Mouse (Mus musculus) forebrain, embryonic 14.5 days (tissue): ENCODE measurements around the gene Sypl. TPM values are rescaled to one million over a fixed set of nuclear protein-coding genes. Genes with fewer than 3 reads are reported as not detected.
A peak's percentile ranks its signal among the peaks of the same experiment; 100 is the strongest.

Experiments used
- ATAC-seq: fragments of 200-750 bp; cut with Nextera tagmentation; 2 replicates; pipeline ENCODE4 v1.8.0; 2017; ENCODE audit warnings: mild to moderate bottlenecking, moderate library complexity
- DNase-seq: peaks from one replicate; pipeline ENCODE4 v3.0.0-alpha.2; 2015; ENCODE audit warnings: low spot score
- H3K27ac ChIP-seq: fragments of 300-500 bp; sonication (generic); 2 replicates; pipeline ENCODE4 v1.5.1; 2014; ENCODE audit warnings: low read depth, mild to moderate bottlenecking, control low read depth, low read length, moderate library complexity
- H3K27me3 ChIP-seq: fragments of 300-500 bp; sonication (generic); replicated peaks from 2 replicates; pipeline ENCODE4 v1.6.1; 2014; ENCODE audit warnings: low read length, control low read depth, mixed read lengths; ENCODE audit not compliant: control insufficient read depth, insufficient read depth
- H3K36me3 ChIP-seq: fragments of 300-500 bp; sonication (generic); 2 replicates; pipeline ENCODE4 v1.6.1; 2014; ENCODE audit warnings: low read length, control low read depth; ENCODE audit not compliant: control insufficient read depth, insufficient read depth
- H3K4me1 ChIP-seq: fragments of 300-500 bp; sonication (generic); 2 replicates; pipeline ENCODE4 v1.6.1; 2014; ENCODE audit warnings: antibody characterized with exemption, low read length, control low read depth; ENCODE audit not compliant: control insufficient read depth, insufficient read depth
- H3K4me2 ChIP-seq: fragments of 300-500 bp; sonication (generic); 2 replicates; pipeline ENCODE4 v1.6.1; 2014; ENCODE audit warnings: mild to moderate bottlenecking, control low read depth, low read length
- H3K4me3 ChIP-seq: fragments of 300-500 bp; sonication (generic); 2 replicates; pipeline ENCODE4 v1.5.1; 2014; ENCODE audit warnings: low read depth, low read length, control low read depth
- H3K9ac ChIP-seq: fragments of 300-500 bp; sonication (generic); 2 replicates; pipeline ENCODE4 v1.6.1; 2014; ENCODE audit warnings: mild to moderate bottlenecking, low read length, control low read depth, moderate library complexity
- H3K9me3 ChIP-seq: fragments of 300-500 bp; sonication (generic); replicated peaks from 2 replicates; pipeline ENCODE4 v1.6.1; 2016; ENCODE audit warnings: low read length, control low read depth, mixed read lengths; ENCODE audit not compliant: control insufficient read depth
- WGBS: fragments of 180-500 bp; shearing (Covaris S2); extraction: QIAGEN DNeasy Blood & Tissue Kit; methylation state at CpG from one replicate; pipeline ENCODE4 v1.1.7; 2014; 5-methylcytosine and 5-hydroxymethylcytosine counted together
- polyA plus RNA-seq: library from polyadenylated mRNA; unstranded; fragments of >200 nt; fragmentation: Nextera tagmentation; extraction: Ambion mirVana; gene quantifications from 2 replicates; pipeline ENCODE4 v1.2.1, GENCODE M21; 2014

The Sypl gene
- polyA plus RNA-seq, 1 experiment from 2014 or later, result 41.7 TPM

DNA sequence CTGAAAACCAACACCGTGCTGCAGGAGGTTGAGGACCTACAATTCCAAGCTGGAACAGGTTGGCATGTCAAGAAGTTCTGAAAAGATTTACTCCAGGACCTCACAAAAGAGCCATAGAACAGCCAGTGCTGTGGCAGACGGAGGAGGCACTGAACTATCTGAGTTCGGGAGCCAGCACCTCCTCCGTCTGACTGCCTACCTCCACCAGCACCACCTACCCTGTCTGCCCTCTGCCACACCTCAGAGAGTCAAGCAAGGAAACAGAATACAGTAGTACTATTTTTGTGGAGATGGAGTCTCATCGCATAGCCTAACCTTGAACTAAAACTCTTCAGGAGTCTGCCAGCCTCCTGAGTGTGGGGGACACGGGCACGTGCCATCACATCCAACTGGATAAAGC is 23.1 kb upstream of the Sypl start:
- Histone ChIP-seq H3K9ac (no peak overlapping the region), H3K4me1 (peaks cover 12% of the 10 kb centered on the region), H3K27me3 (no peaks in the 10 kb centered on the region), H3K9me3 (no peaks in the 10 kb centered on the region), H3K36me3 (no peaks in the 10 kb centered on the region), H3K27ac (no peak overlapping the region), H3K4me3 (no peak overlapping the region), H3K4me2 (no peak overlapping the region)
- 80% methylated on average over 7 of the region's 7 CpGs for WGBS
- no peak for DNase-seq
- no peak for ATAC-seq

DNA sequence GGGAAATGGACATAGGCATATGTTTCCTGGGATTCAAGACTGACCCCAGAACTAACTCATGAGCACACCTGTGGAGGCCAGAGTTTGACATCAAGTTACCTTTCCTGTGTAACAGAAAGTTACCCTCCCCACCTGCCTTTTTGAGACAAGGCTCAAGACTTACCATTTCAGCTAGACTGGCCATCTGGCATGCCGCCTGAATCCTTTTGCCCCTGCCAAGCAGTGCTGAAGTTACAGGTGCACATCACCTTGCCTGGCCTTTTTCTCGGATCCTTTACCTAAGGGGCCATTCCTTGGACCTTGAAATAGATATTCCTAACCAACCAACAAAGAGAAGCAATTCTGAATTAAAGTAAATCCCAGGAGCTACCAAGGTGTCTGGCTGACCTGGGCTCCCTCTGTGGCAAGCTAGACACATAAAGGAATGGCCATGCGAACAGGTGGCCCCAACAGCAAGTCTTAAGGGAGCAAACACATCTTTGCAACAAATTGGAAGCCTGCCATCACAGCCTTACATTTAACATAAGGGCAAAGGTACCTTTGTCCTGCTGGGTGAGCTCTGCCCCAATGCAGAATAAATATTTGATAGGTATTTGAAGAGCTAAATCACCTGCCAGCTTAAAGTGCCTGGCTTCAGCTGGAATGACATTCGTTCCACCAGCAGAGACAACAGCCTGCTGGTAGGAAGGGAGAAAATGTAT is 17.3 kb upstream of the Sypl start:
- 72% methylated on average over 4 of the region's 4 CpGs for WGBS
- Histone ChIP-seq H3K27ac (no peak overlapping the region), H3K9me3 (no peaks in the 10 kb centered on the region)

DNA sequence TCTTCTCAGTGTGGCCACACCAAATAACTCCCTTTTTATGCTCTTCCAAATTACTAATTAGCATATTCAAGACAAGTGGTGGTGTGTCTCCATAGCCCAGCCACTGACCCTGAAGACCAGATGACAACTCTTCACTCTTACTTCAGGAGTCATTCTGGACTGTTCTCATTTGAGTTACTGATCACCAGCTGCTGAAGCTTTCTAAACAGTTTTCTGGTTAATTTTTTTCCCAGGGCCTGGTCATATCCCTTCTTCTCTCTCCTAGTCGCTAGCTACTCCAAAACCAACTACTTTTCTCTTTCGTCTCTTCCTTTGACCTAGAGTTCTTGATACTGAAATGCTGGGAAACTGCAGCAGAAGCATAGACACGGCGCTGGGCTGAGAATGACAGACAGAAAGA is 12.6 kb upstream of the Sypl start:
- Histone ChIP-seq H3K4me2 (no peak overlapping the region), H3K9me3 (no peaks in the 10 kb centered on the region), H3K36me3 (no peaks in the 10 kb centered on the region), H3K4me1 (no peaks in the 10 kb centered on the region), H3K27me3 (no peaks in the 10 kb centered on the region), H3K27ac (no peak overlapping the region), H3K9ac (no peak overlapping the region), H3K4me3 (no peak overlapping the region)
- DNase-seq (no peak), ATAC-seq (no peak)
- WGBS, result 90% methylated on average over 4 of the region's 4 CpGs

More for the DNA sequence above, 17.3 kb upstream of the Sypl start:
- DNase-seq, result no peak
- no peaks in the 10 kb centered on the region for H3K4me1 ChIP-seq
- H3K9ac ChIP-seq, result no peak overlapping the region
- no peaks in the 10 kb centered on the region for H3K27me3 ChIP-seq
- H3K36me3 ChIP-seq, result no peaks in the 10 kb centered on the region
- H3K4me3 ChIP-seq, result no peak overlapping the region
- H3K4me2 ChIP-seq, result no peak overlapping the region
- ATAC-seq, result no peak

DNA sequence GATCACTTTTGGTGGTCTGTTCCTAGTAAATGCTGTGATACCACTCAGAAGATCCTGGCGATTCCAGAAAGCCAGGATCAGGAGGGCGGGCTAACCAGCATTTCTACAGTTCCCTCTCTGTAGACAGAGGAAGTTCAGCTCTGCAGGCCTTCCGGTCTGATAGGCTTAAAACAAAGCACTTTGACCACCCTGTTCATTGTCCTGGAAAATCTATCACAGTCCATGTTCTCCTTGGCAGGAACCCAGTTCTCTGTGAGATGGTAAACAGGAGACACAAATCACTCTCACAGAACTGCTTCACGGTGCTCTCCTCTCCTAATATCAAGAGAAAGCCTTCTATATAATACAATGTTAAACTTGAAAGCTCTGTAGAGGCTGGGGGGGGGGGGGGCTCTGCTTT is 10.3 kb upstream of the Sypl start:
- H3K9ac ChIP-seq, result no peak overlapping the region

DNA sequence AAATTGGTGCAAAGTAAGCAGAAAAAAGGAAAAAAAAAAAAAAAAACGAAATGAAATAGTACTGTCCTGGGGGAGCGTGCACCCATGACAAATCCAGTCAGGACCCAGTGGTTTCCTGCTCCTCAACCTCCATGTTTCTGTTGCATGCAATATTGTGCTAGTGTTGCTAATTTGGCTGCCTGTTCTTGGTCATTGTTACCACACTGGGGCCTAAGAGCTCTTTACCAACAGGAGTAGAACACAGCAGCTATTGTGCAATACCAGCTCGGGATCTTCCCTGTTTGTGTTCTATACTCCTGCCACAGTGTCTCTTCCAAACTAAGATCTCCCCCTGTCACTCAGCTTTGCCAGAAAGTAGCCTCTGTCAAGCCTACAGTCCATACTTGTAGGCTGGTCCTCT is 9.7 kb upstream of the Sypl start:
- no peak overlapping the region for H3K4me3 ChIP-seq
- ATAC-seq (no peak), DNase-seq (no peak)
- no peaks in the 10 kb centered on the region for H3K9me3 ChIP-seq
- 67% methylated on average over 3 of the region's 3 CpGs for WGBS
- no peak overlapping the region for H3K27ac ChIP-seq
- no peak overlapping the region for H3K4me2 ChIP-seq
- H3K4me1 ChIP-seq, result no peaks in the 10 kb centered on the region
- H3K27me3 ChIP-seq, result no peaks in the 10 kb centered on the region
- H3K9ac ChIP-seq, result no peak overlapping the region
- H3K36me3 ChIP-seq, result no peaks in the 10 kb centered on the region

More for the DNA sequence above, 10.3 kb upstream of the Sypl start:
- Histone ChIP-seq H3K4me3 (no peak overlapping the region), H3K27ac (no peak overlapping the region), H3K4me1 (no peaks in the 10 kb centered on the region), H3K4me2 (no peak overlapping the region), H3K27me3 (no peaks in the 10 kb centered on the region), H3K9me3 (no peaks in the 10 kb centered on the region), H3K36me3 (no peaks in the 10 kb centered on the region)
- no peak for ATAC-seq
- DNase-seq, result no peak
- 52% methylated on average over 4 of the region's 4 CpGs for WGBS

DNA sequence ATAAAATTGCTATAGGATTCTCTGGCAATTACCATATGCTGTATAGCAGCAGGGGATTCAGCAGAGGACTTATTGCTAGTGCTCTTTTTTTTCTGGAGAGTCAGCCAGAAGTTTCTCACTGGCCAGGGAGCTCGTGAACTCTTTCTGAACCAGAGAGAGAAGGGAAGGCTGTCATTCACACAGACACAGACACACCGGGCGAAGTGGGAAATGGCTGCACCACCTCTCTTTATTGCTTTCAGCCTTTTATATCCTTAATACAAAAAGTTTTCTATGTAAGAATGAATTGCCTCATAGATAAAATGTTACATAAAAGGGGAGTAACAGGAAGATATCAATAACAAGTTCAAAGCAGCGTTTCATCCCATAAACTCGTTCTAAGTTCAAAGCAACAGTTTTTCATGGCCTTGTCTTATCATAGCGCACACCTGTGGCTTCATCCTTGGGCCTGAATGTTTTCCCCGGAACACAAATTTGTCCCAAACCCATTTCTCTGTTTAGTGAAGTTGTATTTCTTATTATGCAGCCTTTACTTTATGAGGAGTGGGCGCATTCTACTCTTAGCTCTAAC is 8.7 kb upstream of the Sypl start:
- Histone ChIP-seq H3K9me3 (no peaks in the 10 kb centered on the region), H3K36me3 (no peaks in the 10 kb centered on the region), H3K27ac (no peak overlapping the region), H3K9ac (no peak overlapping the region), H3K27me3 (no peaks in the 10 kb centered on the region), H3K4me2 (no peak overlapping the region), H3K4me3 (no peak overlapping the region), H3K4me1 (no peaks in the 10 kb centered on the region)
- ATAC-seq (no peak), DNase-seq (no peak)
- 79% methylated on average over 8 of the region's 8 CpGs for WGBS

DNA sequence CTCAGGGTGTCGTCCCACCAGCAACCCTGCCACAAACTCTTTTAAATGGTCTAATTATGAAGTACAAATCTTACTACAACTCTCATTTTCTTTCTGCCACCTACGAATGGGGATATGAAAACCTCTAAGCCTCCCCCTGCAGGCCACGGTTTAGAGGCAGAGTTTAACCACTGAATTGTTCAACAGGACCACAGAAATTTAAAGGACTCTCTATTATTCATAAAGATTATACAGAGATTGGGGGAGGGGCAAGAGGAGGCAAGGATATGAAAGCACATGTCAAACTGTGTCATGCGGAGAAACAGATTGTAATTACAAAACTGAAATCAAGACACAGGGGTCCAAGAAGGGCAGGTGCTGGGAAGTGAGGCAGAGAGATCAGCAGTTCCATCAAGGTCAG is 7.3 kb upstream of the Sypl start:
- 74% methylated on average over 4 of the region's 4 CpGs for WGBS
- Histone ChIP-seq H3K36me3 (no peaks in the 10 kb centered on the region), H3K4me3 (no peak overlapping the region)

DNA sequence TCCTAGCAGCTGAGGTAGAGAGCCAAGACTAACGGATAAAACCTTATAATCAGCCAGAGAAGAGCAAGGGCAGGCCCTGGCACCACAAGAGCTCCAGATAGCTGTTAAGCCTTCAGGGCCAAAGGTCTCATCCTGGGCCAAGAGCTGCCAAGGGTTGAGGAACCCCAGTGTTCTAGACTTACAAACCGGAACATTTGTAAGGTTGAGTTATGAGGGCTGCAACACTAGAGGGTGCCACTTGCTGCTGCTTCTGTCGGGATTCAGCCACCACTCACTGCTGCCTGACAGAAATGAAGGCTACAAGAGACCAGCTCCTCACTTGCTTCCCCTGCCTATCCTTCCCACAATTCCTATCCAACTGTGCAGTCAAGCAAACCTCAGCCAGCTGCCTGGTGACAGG is 1.3 kb upstream of the Sypl start:
- ATAC-seq (no peak), DNase-seq (peak; percentile 9)
- H3K4me2 ChIP-seq, result no peak overlapping the region
- H3K9ac ChIP-seq, result no peak overlapping the region
- WGBS, result 39% methylated on average over 3 of the region's 3 CpGs
- no peaks in the 10 kb centered on the region for H3K36me3 ChIP-seq
- H3K27me3 ChIP-seq, result no peaks in the 10 kb centered on the region
- no peaks in the 10 kb centered on the region for H3K9me3 ChIP-seq
- H3K27ac ChIP-seq, result no peak overlapping the region
- H3K4me3 ChIP-seq, result no peak overlapping the region
- peaks cover 12% of the 10 kb centered on the region for H3K4me1 ChIP-seq

More for the DNA sequence above, 7.3 kb upstream of the Sypl start:
- DNase-seq (no peak), ATAC-seq (no peak)
- Histone ChIP-seq H3K27ac (no peak overlapping the region), H3K4me2 (no peak overlapping the region), H3K9me3 (no peaks in the 10 kb centered on the region), H3K4me1 (no peaks in the 10 kb centered on the region), H3K9ac (no peak overlapping the region), H3K27me3 (no peaks in the 10 kb centered on the region)

DNA sequence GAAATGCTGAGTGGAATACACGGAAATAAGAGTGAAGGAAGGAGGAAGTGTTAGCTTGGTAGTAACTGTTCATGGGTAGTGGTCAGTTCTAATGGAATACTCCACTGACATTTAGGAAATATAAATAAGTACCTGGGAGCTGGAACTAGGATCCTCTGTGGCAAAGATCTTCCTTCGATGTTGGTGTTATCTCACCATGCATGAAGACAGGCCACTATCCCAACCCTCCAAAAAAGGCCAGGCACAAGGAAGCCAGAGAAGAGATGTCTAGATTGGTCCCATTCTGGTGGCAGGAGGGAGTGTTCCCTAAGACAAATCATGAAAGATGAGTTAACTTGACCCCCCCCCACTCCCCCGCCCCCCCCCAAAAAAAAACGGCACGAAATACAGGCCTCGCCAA is 625 bp upstream of the Sypl start:
- ATAC-seq (no peak), DNase-seq (no peak)
- Histone ChIP-seq H3K9me3 (no peaks in the 10 kb centered on the region), H3K36me3 (no peaks in the 10 kb centered on the region), H3K27me3 (no peaks in the 10 kb centered on the region), H3K4me2 (peak overlapping the region; percentile 56), H3K4me3 (peak overlapping the region; percentile 76), H3K4me1 (peaks cover 12% of the 10 kb centered on the region), H3K9ac (peak overlapping the region; percentile 91; the same call in 1 of the 2 replicates), H3K27ac (peak overlapping the region; percentile 94; the same call in 1 of the 2 replicates)
- WGBS, result 25% methylated on average over 6 of the region's 6 CpGs
